Mouse (Mus musculus) cerebellum, postnatal 4 days (tissue): Measurements from ENCODE around the gene Phyh.

Experiments
- DNase-seq, 2 experiments: peaks; one replicate each; pipeline ENCODE4 v3.0.0; 2022; ENCODE audit warnings: low spot score in 2 of 2, mixed read lengths in 1 of 2

The Phyh gene

GRCm38 (mm10) chr2:4918860-4919739, at the start of gene Phyh:
Gene Phyh, plus strand, starts transcription at chr2:4919019.
- DNase-seq: peak; percentile 50 to 76

- DNase-seq: no peak
Measured at GRCm38 (mm10) chr2:4872740-4873139, 46.1 kb upstream of the Phyh start.

- DNase-seq: no peak
Measured at GRCm38 (mm10) chr2:4873331-4873730, 45.5 kb upstream of the Phyh start.

GRCm38 (mm10) chr2:4875090-4875489, 43.7 kb upstream of the Phyh start:
- DNase-seq: no peak

- DNase-seq: no peak
Measured at GRCm38 (mm10) chr2:4876131-4876530, 42.7 kb upstream of the Phyh start.

- peak in 1 of 2 experiments; percentile 42 for DNase-seq
Measured at GRCm38 (mm10) chr2:4880737-4881349, 38.0 kb upstream of the Phyh start.

GRCm38 (mm10) chr2:4881350-4882248, 37.2 kb upstream of the Phyh start, which contains the start of gene Sephs1:
Gene Sephs1, plus strand, starts transcription at chr2:4881564.
- peak; percentile 68 to 88 for DNase-seq

- peak; percentile 30 to 66 for DNase-seq
Measured at GRCm38 (mm10) chr2:4882249-4882791, 36.5 kb upstream of the Phyh start.

GRCm38 (mm10) chr2:4883009-4883704, 35.7 kb upstream of the Phyh start:
- no peak for DNase-seq

GRCm38 (mm10) chr2:4886896-4887295, 31.9 kb upstream of the Phyh start:
- no peak for DNase-seq

- DNase-seq: no peak
Measured at GRCm38 (mm10) chr2:4895598-4895997, 23.2 kb upstream of the Phyh start.

- no peak for DNase-seq
Measured at GRCm38 (mm10) chr2:4896970-4897369, 21.8 kb upstream of the Phyh start.

- DNase-seq: no peak
Measured at GRCm38 (mm10) chr2:4900624-4901023, 18.2 kb upstream of the Phyh start.

- no peak for DNase-seq
Measured at GRCm38 (mm10) chr2:4902346-4902745, 16.5 kb upstream of the Phyh start.

- DNase-seq: no peak
Measured at GRCm38 (mm10) chr2:4907120-4907519, 11.7 kb upstream of the Phyh start.

- no peak for DNase-seq
Measured at GRCm38 (mm10) chr2:4907916-4908315, 10.9 kb upstream of the Phyh start.

GRCm38 (mm10) chr2:4908771-4909315, 10.0 kb upstream of the Phyh start:
- no peak for DNase-seq

GRCm38 (mm10) chr2:4909909-4910308, 8.9 kb upstream of the Phyh start:
- no peak for DNase-seq

GRCm38 (mm10) chr2:4910521-4910920, 8.3 kb upstream of the Phyh start:
- no peak for DNase-seq

- no peak for DNase-seq
Measured at GRCm38 (mm10) chr2:4913949-4914348, 4.9 kb upstream of the Phyh start.

GRCm38 (mm10) chr2:4916037-4916436, 2.8 kb upstream of the Phyh start:
- DNase-seq: no peak
